Mouse (Mus musculus) small intestine, adult 2 months (tissue): Measurements from ENCODE around the gene Sbk1. TPM values are rescaled to one million over a fixed set of nuclear protein-coding genes. Genes with fewer than 3 reads are reported as not detected.
"Not testable (repeated sequence)": the region's sequence is repeated elsewhere in the genome, so short reads cannot be mapped to it uniquely, and the experiment has no call there.

Experiments used
- H3K27ac ChIP-seq: fragments of 200-500 bp; 2 replicates; pipeline ENCODE4 v1.5.1; 2012; ENCODE audit warnings: low read depth, low read length, control low read depth, inconsistent platforms; ENCODE audit not compliant: insufficient read depth
- H3K27me3 ChIP-seq: fragments of 200-500 bp; 2 replicates; pipeline ENCODE4 v1.6.1; 2012; ENCODE audit warnings: mild to moderate bottlenecking, moderate library complexity, low read length, inconsistent platforms; ENCODE audit not compliant: control insufficient read depth, insufficient read depth
- H3K36me3 ChIP-seq: fragments of 200-500 bp; 2 replicates; pipeline ENCODE4 v1.6.1; 2012; ENCODE audit warnings: mild to moderate bottlenecking, low read length, control low read depth, inconsistent platforms; ENCODE audit not compliant: control insufficient read depth, insufficient read depth
- H3K4me1 ChIP-seq: fragments of 200-500 bp; 2 replicates; pipeline ENCODE4 v1.6.1; 2012; ENCODE audit warnings: low read length, inconsistent platforms, mixed read lengths; ENCODE audit not compliant: control insufficient read depth, insufficient read depth, insufficient read length
- H3K4me3 ChIP-seq: fragments of 200-500 bp; 2 replicates; pipeline ENCODE4 v1.5.1; 2012; ENCODE audit warnings: low read depth, mild to moderate bottlenecking, control low read depth, inconsistent platforms, low read length, moderate library complexity
- CTCF ChIP-seq: fragments of 200-500 bp; IDR thresholded peaks from 2 replicates; pipeline ENCODE4 v1.5.1; 2012; ENCODE audit warnings: low read depth, mild to moderate bottlenecking, control low read depth, inconsistent platforms, low read length, moderate library complexity, mixed read lengths; ENCODE audit not compliant: insufficient replicate concordance, insufficient read length; ENCODE audit errors: extremely low read depth
- POLR2A ChIP-seq: fragments of 200-500 bp; IDR thresholded peaks from 2 replicates; pipeline ENCODE4 v1.6.1; 2012; ENCODE audit warnings: low read depth, mild to moderate bottlenecking, control low read depth, inconsistent platforms, low read length, moderate library complexity
- WGBS: fragments of 180-500 bp; shearing (Covaris S2); methylation state at CpG from one replicate; pipeline ENCODE4 v1.1.7; 2018; 5-methylcytosine and 5-hydroxymethylcytosine counted together
- polyA plus RNA-seq: library from polyadenylated mRNA; depleted of rRNA; stranded (reverse); fragments of >200 nt; gene quantifications from 2 replicates; pipeline ENCODE4 v1.2.3, GENCODE M21; 2012

Gene Sbk1
- polyA plus RNA-seq, 1 experiment = 29.6 TPM

DNA sequence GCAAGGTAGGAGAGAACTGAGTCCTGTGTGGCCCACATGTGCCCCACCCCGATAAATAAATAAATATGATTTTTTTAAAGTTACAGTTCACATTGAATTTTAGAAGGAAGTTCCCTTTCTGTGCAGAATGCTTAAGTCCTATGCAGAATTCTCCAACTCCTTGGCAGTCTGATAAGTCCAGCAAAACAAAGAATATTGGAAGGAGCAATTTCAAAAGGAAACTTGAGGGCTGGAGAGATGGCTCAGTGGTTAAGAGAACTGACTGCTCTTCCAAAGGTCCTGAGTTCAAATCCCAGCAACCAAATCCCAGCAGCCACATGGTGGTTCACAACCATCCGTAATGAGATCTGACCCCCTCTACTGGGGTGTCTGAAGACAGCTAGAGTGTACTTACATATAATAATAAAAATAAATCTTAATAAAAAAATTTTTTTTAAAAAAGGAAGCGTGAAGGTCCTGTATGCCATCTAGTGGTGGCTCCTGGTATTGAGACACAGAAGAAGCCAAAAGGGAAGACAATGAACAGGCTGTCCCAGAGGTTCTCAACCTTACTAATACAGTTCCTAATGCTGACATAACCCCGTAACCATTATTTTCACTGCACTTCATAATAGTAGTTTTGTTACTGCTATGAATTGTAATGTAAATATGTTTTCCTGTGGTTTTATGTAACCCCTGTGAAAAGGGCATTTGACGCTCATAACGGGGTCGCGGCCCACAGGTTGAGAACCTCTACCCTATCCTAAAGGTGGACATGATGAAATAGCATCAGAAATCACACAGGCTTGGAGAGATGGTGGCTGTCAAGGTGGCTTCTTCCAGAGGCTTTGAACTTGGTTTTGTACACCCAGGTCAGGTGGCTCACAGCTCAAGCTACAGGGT, 25.4 kb downstream of the Sbk1 start:
- 63% methylated on average over 8 of the region's 8 CpGs for WGBS
- no peaks in the 10 kb centered on the region for H3K27me3 ChIP-seq
- no peaks in the 10 kb centered on the region for H3K4me1 ChIP-seq
- no peak overlapping the region for H3K4me3 ChIP-seq
- no peak overlapping the region for H3K27ac ChIP-seq
- no peaks in the 10 kb centered on the region; the same call in 1 of the 2 replicates for H3K36me3 ChIP-seq
- no peak for TF ChIP-seq CTCF
- TF ChIP-seq POLR2A = no peak

DNA sequence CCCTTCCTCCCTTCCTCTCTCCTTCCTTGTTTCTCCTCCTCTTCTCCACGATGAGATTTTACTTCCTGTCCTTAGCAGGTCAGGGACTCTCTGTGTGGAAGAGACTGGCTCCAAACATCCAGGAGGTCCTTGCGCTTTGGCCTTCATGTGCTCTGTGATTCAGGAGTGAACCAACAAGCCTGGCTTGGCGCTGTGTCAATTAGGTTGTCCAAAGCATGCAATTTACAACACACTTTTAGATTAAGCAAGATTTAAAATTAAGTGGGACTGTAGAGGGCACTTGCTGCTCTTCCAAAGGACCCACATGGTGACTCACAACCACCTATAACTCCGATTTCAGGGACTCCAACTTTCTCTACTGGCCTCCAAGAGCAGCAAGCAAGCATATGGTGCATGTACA, 26.4 kb downstream of the Sbk1 start:
- no peak overlapping the region for H3K27ac ChIP-seq
- no peaks in the 10 kb centered on the region for H3K36me3 ChIP-seq
- H3K4me3 ChIP-seq = no peak overlapping the region
- TF ChIP-seq CTCF (no peak), POLR2A (no peak)
- no peaks in the 10 kb centered on the region for H3K4me1 ChIP-seq
- no peaks in the 10 kb centered on the region for H3K27me3 ChIP-seq
- 63% methylated on average over 4 of the region's 4 CpGs for WGBS

GRCm38 (mm10) chr7:126301831-126302230, 29.4 kb downstream of the Sbk1 start:
- H3K4me3 ChIP-seq, H3K36me3 ChIP-seq, H3K4me1 ChIP-seq, H3K27ac ChIP-seq, H3K27me3 ChIP-seq: not testable (repeated sequence)
- 70% methylated on average over 5 of the region's 5 CpGs for WGBS

GRCm38 (mm10) chr7:126311822-126312221, 39.4 kb downstream of the Sbk1 start:
- WGBS = 78% methylated on average over 4 of the region's 4 CpGs
- Histone ChIP-seq H3K27me3 (no peaks in the 10 kb centered on the region; the same call in none of the 2 replicates), H3K4me3 (no peak overlapping the region), H3K27ac (no peak overlapping the region), H3K36me3 (no peaks in the 10 kb centered on the region), H3K4me1 (no peaks in the 10 kb centered on the region)
- TF ChIP-seq POLR2A = no peak
- TF ChIP-seq CTCF = no peak

DNA sequence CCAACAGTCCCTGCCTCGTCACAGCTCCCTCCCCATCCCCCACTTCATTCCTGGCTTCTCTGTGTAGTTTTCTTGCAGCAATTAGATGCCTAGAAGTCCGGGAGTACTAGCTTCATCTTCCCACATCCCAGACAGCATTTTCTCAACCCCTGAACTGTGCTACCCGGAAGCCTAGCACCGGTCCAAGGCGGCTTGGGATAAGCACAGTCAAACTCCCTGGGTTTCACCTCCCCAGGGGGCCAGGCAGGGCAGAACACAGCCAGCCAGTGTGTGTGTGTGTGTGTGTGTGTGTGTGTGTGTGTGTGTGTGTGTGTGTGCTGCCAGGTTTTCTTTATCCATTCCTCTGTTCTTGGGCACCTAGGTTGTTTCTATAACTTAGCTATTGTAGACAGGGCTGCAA, 40.9 kb downstream of the Sbk1 start:
- 52% methylated on average over 5 of the region's 5 CpGs for WGBS
- Histone ChIP-seq H3K36me3 (no peaks in the 10 kb centered on the region), H3K4me1 (no peaks in the 10 kb centered on the region), H3K27ac (no peak overlapping the region), H3K27me3 (no peaks in the 10 kb centered on the region; the same call in 1 of the 2 replicates), H3K4me3 (no peak overlapping the region)
- TF ChIP-seq CTCF = no peak
- no peak for TF ChIP-seq POLR2A

- no peaks in the 10 kb centered on the region for H3K27me3 ChIP-seq
- no peaks in the 10 kb centered on the region for H3K4me1 ChIP-seq
- no peak for TF ChIP-seq CTCF
- TF ChIP-seq POLR2A = no peak
- no peak overlapping the region for H3K27ac ChIP-seq
- no peak overlapping the region for H3K4me3 ChIP-seq
- 67% methylated on average over 8 of the region's 8 CpGs for WGBS
- no peaks in the 10 kb centered on the region for H3K36me3 ChIP-seq
Observed at GRCm38 (mm10) chr7:126314273-126314672, 41.9 kb downstream of the Sbk1 start.

- Histone ChIP-seq H3K4me3 (no peak overlapping the region), H3K36me3 (no peaks in the 10 kb centered on the region), H3K27me3 (no peaks in the 10 kb centered on the region), H3K4me1 (no peaks in the 10 kb centered on the region), H3K27ac (no peak overlapping the region)
- no peak for TF ChIP-seq POLR2A
- TF ChIP-seq CTCF = peak; percentile 74; the same call in 1 of the 2 replicates
- WGBS = 5% methylated on average over 11 of the region's 11 CpGs
Observed at GRCm38 (mm10) chr7:126323729-126324128, 51.3 kb downstream of the Sbk1 start.

DNA sequence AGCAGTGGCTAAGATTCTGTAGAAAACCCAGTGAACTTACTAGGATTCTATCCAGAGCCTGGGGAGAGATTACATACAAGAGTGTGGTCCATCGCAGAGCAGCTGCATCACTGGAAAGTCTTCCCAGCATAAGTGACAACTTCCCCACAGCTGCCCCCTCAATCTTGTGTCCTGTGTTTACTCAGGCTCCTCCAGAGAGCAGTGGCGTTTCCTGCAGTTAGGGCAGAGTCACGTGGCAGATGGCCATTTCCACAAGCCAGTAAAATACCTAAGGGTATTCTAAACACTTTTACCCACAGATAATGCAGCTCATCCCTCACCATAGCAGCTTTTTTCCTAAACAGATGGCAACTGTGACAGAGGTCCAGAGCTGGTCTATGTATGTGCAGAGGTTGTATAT, 52.4 kb downstream of the Sbk1 start:
- Histone ChIP-seq H3K4me1 (no peaks in the 10 kb centered on the region), H3K4me3 (no peak overlapping the region), H3K27me3 (no peaks in the 10 kb centered on the region), H3K27ac (no peak overlapping the region), H3K36me3 (no peaks in the 10 kb centered on the region)
- WGBS = 17% methylated on average over 3 of the region's 3 CpGs
- TF ChIP-seq CTCF = no peak
- no peak for TF ChIP-seq POLR2A

- not testable (repeated sequence) for H3K4me3 ChIP-seq, H3K4me1 ChIP-seq, H3K27ac ChIP-seq, H3K36me3 ChIP-seq, H3K27me3 ChIP-seq
- WGBS = 25% methylated on average over 9 of the region's 9 CpGs
Observed at GRCm38 (mm10) chr7:126325576-126326273, 53.3 kb downstream of the Sbk1 start.

DNA sequence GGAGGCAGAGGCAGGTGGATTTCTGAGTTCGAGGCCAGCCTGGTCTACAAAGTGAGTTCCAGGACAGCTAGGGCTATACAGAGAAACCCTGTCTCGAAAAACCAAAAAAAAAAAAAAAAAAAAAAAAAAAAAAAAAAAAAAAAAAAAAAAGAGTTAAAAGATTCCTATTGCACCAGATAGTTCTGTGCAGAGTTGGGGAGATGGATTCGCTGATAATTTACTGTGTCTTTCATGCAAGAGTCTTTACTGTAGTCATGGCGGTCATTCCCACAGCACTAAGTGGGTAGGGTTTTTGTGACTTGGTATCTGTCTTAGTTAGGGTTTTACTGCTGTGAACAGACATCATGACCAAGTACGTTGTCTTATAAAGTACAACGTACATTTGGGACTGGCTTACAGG, 56.4 kb downstream of the Sbk1 start:
- H3K27me3 ChIP-seq, H3K4me3 ChIP-seq, H3K27ac ChIP-seq, H3K4me1 ChIP-seq, H3K36me3 ChIP-seq: not testable (repeated sequence)
- 71% methylated on average over 5 of the region's 6 CpGs for WGBS
